Mouse (Mus musculus) adrenal gland, postnatal 25 days (tissue): ENCODE measurements at regions not wholly inside any gene's neighbourhood (a gene's known extent, or its start where the extent isn't known, plus 50 kb on each side); places are given as distances from the start of the nearest gene placed in this dataset.

ENCODE experiments used
- DNase-seq: peaks from one replicate; pipeline ENCODE4 v3.0.0; 2021; ENCODE audit warnings: mixed read lengths

DNA sequence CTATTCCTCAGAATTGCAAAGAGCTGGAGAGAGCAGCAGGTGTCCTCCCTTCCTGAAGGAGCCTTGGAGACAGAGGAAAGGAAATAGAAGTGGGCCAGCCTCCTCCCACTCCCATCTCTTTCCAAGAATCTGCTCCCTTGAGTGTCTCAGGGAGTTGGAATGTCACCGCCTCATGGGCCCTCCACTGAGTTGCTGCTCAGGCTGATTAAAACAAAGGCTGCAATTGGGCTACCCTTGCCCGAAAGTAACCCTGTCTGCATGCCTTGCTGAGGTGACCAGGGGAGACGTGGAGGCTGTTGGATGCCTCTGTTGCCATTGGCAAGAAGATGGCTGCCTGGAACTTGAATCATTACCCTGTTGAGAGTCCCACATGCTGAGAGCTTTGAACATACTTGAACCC lies 59.7 kb upstream of the Abca1 start:
- no peak for DNase-seq

DNA sequence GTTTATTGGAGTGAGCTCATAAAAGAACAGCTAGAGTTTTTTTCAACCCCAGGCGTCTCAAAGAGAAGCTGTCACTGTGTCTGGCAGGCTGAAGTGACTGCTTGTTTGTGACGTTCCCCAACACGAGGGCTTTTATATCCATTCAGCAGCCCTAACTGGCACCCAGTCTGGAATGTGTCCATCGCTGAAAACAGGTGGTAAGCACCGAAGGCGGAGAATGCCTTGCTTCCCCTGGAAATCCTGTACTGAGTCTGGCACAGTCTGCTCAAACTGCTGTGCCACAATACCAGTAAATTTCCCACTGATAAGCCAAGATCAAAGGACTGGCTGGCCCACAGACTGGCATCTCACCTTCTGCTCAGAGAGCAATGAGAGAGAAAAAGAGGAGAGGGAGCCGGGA lies 59.1 kb upstream of the Abca1 start:
- DNase-seq = no peak

DNA sequence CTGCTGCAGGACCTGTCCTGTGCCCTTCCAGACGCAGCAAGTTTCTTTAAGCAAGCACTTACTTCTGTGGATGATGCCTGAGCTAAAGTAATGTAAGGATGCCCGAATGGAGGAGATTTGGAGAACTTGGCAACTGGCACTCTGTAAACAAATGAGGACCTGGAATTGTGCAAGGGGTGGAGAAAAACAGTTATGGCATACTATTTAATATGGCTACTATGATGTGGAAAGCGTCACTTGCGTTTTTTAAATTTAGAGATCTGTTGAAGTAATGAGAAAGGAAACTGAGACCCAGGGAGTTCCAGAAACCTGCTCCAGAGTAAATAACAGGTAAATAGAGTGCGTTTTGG lies 58.6 kb upstream of the Abca1 start:
- no peak for DNase-seq

DNA sequence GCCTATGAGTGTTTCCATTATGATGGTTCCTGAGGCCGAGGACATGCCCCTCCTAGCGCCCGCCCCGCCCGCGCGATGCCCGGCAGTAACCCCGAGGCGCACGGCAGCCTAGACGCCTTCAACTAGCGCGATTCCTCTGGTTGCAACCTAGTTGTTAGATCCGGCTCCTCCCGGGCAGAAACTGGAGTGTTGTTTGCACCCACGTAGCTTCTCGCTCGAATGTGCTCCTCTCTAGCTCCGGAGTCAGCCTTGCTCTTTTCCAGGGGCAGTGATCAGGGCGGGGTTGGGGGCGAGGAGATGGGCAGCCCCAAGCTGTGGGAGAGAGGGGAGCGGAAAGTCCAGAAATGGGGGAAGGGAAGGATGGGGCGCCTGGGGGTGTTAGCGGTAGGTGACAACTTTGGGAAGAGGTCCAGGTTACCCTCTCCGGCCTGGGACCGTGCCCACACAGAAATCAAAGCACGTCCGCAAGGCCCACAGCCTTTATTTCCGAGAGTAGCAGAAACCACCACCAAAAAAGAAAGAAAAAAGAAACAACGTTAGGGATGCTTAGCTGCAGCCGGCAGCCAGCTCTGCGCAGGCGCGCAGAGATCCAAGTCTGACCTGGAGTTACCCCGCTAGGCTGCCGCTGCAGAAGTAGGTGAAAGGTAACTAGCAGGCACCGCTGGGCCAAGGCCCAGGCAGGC lies 58.1 kb upstream of the Abca1 start:
- peak; percentile 79 for DNase-seq

DNA sequence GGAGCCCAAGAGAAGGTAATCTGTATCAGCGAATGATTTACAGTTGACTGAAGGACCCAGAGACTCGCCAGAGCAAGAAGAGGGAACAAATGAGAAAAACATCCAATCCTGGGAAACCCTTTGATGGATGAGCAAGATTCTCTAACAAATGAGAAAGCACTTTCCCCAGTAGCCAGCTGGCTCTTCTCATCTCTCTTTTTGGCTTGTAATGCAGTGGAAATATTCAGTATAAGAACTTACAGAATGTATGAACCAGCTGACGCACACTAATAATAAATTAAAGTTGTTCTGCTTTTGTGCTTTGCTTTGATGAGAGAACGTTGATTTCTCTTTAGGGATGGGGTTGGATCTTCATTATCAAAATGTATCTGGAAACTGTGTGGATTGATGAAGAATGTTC lies 52.8 kb upstream of the Abca1 start:
- no peak for DNase-seq

DNA sequence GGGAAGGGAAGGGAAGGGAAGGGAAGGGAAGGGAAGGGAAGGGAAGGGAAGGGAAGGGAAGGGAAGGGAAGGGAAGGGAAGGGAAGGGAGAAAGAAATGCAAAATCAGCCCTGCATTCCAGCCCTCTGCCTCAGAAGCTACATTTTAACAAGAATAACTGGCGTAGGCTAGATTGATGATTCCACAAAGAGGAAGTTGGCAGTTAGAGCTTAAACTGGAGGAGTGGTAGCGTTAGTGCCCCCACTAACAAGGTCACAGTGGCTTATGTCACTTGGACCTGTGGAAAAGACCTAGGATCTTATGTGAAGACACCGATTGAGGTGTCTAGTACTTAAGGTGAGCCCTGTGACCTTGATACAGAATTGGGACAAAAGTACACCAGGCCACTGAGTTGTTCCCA lies 51.0 kb upstream of the Abca1 start:
- DNase-seq = no peak
